Mouse (Mus musculus) c-Kit-negative CD71-positive TER-119-positive erythroid progenitor cells, embryonic 14.5 days (primary cell): ENCODE results near the gene Gm7168.
"Not testable (repeated sequence)": the region's sequence is repeated elsewhere in the genome, so short reads cannot be mapped to it uniquely, and the experiment has no call there.

Source experiments
- DNase-seq: peaks from one replicate; pipeline ENCODE4 v3.0.0-alpha.2; 2013; ENCODE audit warnings: low read depth, low spot score

The Gm7168 gene

DNA sequence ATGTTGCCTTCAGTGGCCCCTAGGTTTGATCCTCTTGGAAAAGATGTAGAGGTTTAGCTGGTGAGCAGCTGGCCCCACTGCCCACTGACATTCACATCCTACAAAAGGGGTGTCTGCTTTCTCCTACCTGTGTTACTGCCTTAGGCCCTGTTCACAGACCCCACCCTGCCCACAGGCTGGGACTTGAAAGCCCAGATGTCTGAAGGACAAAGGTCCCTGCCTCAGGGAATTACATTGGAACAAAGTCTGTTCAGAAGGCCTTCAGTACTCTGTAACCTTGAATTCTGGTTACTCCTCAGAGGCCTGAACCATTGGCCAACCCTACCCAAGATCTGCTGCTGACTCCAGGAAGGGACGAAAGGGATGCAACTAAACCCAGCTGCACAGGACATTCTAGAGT is 39.5 kb downstream of the Gm7168 start:
- no peak for DNase-seq

GRCm38 (mm10) chr17:13993425-13993824 is 45.3 kb downstream of the Gm7168 start:
- not testable (repeated sequence) for DNase-seq
